Mouse (Mus musculus) erythroblast, embryonic 14.5 days (primary cell): Measurements from ENCODE around the gene Hdac5. TPM values are rescaled to one million over a fixed set of nuclear protein-coding genes. Genes with fewer than 3 reads are reported as not detected.

Experiments used
- H3K27me3 ChIP-seq: 2 replicates; pipeline ENCODE4 v1.6.1; 2012; ENCODE audit warnings: inconsistent platforms; ENCODE audit not compliant: control insufficient read depth
- H3K36me3 ChIP-seq: 2 replicates; pipeline ENCODE4 v1.6.1; 2012; ENCODE audit warnings: mild to moderate bottlenecking, inconsistent platforms; ENCODE audit not compliant: control insufficient read depth
- H3K4me1 ChIP-seq: 2 replicates; pipeline ENCODE4 v1.6.1; 2012; ENCODE audit warnings: inconsistent platforms; ENCODE audit not compliant: control insufficient read depth
- H3K4me3 ChIP-seq: replicated peaks from 2 replicates; pipeline ENCODE3; 2012; ENCODE audit warnings: moderate library complexity, mild to moderate bottlenecking, inconsistent platforms
- H3K9me3 ChIP-seq: 2 replicates; pipeline ENCODE4 v1.6.1; 2012; ENCODE audit warnings: low read length, inconsistent platforms, mixed read lengths; ENCODE audit not compliant: control insufficient read depth
- GATA1 ChIP-seq: IDR thresholded peaks from 2 replicates; pipeline ENCODE4 v1.6.1; 2012; ENCODE audit warnings: low read length, inconsistent platforms, mixed read lengths
- TAL1 ChIP-seq: IDR thresholded peaks from 3 replicates; pipeline ENCODE4 v1.6.1; 2012; ENCODE audit warnings: low read length, inconsistent platforms, mixed read lengths
- polyA plus RNA-seq: library from polyadenylated mRNA; stranded (reverse); fragments of >175 nt; gene quantifications from 2 replicates; pipeline ENCODE4 v1.2.3, GENCODE M21; 2012

Hdac5 gene
- polyA plus RNA-seq, 1 experiment = 4.3 TPM

DNA sequence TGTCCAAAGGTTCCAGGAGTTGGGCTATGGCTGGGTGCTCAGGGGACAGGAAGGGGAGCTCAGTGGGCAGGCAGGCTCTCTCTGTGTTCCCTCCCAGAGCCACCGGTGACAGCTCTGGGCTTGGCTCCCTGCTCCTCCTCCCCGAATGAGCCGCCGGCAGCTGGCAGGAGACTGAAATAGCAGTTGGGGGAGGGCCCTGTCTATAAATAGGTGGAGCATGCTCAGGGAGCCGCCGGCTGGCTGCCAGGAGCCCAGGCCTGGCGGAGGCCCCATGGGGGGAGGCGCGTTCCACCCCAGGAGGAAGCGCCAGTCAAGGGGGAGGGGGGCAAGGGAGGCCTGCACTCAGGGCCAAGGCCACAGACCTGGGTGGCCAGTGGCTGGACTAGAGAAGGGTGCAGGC is 11.2 kb downstream of the Hdac5 start:
- Histone ChIP-seq H3K4me1 (peaks cover 33% of the 10 kb centered on the region), H3K36me3 (no peaks in the 10 kb centered on the region), H3K27me3 (peaks cover 20% of the 10 kb centered on the region), H3K4me3 (peak overlapping the region; percentile 57), H3K9me3 (no peaks in the 10 kb centered on the region)
- TF ChIP-seq GATA1 (no peak), TAL1 (no peak)

DNA sequence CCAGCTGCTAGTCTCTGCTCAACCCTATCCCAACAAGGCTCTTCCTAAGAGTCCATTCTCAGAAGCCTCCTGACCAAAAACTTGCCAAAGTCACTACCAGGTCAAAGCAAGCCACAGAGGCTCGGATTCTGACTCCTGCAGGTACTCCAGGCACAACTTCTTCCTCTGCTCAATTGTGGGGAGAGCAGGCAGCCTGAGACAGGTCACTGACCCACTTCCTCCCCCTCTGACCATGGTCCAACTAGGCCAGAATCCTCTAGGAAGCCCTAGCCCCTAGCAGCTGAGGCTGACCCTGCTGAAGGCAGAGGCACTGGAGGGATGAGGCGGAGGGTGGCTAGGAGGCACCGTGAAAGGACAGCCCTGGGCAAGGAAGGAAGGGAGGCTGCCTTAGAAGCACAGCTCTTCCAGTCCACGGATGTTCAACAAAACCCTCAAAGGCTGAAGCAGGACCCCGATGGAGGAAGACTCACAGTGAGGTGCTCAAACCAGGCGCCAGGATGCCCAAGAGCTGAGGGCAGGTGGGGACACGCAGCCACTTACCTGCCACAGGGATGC is 12.0 kb downstream of the Hdac5 start:
- H3K4me1 ChIP-seq = peaks cover 27% of the 10 kb centered on the region
- H3K36me3 ChIP-seq = no peaks in the 10 kb centered on the region
- peak overlapping the region; percentile 57 for H3K4me3 ChIP-seq
- TF ChIP-seq GATA1 (no peak), TAL1 (no peak)
- no peaks in the 10 kb centered on the region for H3K9me3 ChIP-seq
- H3K27me3 ChIP-seq = peaks cover 14% of the 10 kb centered on the region

DNA sequence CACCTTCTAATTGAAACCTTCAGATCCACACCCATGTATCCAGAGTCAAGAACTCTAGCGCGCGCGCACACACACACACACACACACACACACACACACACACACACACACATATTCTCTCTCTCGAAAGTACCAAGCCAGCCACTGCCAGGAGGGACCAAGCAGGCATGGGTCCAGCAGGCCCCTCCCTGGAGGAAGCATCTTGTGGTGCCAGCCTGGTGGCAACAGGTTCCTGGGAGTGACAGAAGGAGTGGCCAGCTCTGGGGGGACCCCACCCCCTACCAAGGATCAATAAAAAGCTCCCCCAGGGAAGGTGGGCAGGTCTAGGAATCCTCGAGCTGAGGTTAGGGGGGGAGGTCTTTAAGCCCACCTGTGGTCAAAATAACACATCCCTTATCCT is 12.6 kb downstream of the Hdac5 start:
- peaks cover 14% of the 10 kb centered on the region for H3K27me3 ChIP-seq
- H3K4me3 ChIP-seq = peak overlapping the region; percentile 8
- H3K4me1 ChIP-seq = peaks cover 27% of the 10 kb centered on the region
- H3K9me3 ChIP-seq = no peaks in the 10 kb centered on the region
- no peak for TF ChIP-seq TAL1
- no peak for TF ChIP-seq GATA1
- H3K36me3 ChIP-seq = no peaks in the 10 kb centered on the region

DNA sequence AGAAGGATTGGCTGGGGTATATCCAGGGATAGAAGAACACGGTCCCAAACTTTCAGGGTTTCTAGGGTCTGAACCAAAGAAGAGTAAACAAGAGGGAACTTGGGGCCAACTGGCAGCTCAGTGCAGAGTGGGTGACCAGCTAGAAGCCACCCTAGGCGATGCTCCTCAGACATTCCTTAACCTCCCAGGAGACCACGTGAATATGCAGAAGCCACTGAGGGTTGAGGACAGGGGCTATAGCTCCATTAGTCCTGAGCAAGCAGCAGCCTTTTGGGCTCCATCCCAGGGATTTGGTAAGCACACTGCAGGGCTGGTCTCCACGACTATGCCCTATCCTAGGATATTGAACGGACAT is 13.1 kb downstream of the Hdac5 start:
- H3K27me3 ChIP-seq = peaks cover 13% of the 10 kb centered on the region
- no peaks in the 10 kb centered on the region for H3K9me3 ChIP-seq
- TF ChIP-seq TAL1 (no peak), GATA1 (no peak)
- peaks cover 27% of the 10 kb centered on the region for H3K4me1 ChIP-seq
- H3K4me3 ChIP-seq = no peak overlapping the region
- no peaks in the 10 kb centered on the region for H3K36me3 ChIP-seq

DNA sequence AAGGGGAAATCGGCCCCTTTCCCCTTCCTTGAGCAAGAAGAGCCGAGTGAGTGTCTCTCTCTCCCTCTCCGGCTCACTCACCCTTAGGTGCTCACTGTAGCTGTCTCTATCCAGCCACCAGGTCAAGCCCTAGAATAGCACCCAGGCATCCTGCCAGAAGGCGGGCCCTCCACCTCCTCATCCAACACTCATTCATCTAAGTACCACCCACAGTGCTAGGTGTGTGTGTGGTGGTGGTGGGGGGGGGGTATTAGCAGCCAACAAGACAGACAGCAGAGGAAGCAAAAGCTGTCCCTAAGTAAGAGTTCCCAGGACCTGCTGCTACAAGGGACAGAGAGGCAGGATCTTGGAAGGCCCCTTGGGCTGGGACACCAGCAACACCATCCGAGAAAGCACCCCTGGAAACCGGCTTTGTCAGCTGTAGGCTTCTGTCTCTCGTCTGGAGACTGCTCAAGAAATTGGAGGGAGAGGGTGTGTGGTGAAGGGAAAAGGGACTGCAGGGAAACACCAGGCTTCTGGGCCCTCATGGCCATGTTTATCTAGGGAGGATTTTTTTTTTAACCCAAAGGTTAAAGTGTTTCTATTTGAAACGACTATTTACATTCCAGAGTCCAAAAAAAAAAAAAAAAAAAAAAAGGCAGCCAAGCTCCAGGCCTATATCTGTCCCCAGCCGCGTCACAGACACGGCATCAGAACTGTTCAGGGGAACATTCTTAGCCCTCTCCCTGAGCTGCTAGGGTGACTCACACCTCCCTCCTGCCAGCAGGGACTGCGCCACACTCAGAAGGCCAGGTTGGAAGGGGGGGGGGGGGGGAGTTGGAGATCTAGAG is 13.7 kb downstream of the Hdac5 start:
- peaks cover 27% of the 10 kb centered on the region for H3K4me1 ChIP-seq
- no peak for TF ChIP-seq TAL1
- no peak for TF ChIP-seq GATA1
- H3K36me3 ChIP-seq = no peaks in the 10 kb centered on the region
- peaks cover 11% of the 10 kb centered on the region for H3K27me3 ChIP-seq
- no peaks in the 10 kb centered on the region for H3K9me3 ChIP-seq
- H3K4me3 ChIP-seq = no peak overlapping the region

DNA sequence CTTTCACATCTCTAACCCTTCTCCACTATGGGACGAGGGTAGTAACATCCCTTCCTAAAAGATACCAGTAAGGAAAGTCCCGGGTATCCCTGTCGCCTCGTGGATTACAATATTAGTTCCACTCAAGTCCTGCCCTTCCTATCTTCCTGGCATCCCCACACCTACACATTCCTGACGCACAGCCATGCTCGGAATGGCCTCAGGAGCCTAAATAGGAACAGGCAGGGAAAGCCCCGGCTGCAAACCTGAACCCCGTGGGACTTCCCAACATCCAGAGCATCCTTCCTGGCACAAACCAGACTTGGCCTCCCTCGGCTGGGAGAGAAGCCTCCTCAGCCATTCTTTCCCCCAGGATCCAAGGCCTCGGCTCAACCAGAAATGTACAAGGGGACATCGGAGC is 14.5 kb downstream of the Hdac5 start:
- H3K27me3 ChIP-seq = peaks cover 11% of the 10 kb centered on the region
- no peak for TF ChIP-seq GATA1
- TF ChIP-seq TAL1 = no peak
- no peaks in the 10 kb centered on the region for H3K9me3 ChIP-seq
- H3K36me3 ChIP-seq = no peaks in the 10 kb centered on the region
- H3K4me1 ChIP-seq = peaks cover 26% of the 10 kb centered on the region
- H3K4me3 ChIP-seq = no peak overlapping the region

DNA sequence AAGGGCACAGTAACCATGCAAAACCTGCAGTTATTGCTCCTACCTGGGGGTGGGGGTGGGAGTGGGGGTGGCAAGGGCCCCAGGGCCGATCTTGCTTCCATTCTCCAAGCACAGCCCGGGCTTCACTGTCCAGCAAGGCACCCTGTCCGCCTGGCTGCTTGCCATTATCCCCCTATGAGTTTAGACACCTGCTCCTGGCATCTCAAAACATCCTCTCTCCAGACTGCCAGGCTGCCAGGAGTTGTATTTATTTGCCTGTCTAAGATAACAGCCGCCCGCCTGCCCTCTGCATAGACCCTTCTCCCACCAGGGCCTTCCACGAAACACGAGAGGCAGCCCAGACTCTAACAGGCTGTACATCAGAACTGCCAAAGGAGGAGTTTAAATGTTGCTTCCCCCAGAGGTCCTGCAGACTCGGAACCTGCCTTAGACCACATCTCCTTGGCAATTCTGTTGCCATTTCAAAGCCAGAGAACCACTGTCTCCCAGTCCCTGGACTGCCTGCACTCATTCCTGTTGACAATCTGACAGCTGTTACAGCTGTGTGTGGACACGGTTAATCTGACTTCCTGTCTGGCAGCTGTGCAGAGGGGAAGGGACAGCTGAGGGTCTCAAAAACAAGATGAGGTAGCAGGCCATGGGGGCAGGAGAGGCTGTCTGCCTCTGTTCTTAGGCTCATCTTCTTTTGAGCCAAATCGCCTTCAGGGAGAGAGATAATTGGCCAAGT is 15.4 kb downstream of the Hdac5 start:
- H3K27me3 ChIP-seq = peaks cover 11% of the 10 kb centered on the region
- peaks cover 25% of the 10 kb centered on the region for H3K4me1 ChIP-seq
- no peaks in the 10 kb centered on the region for H3K36me3 ChIP-seq
- H3K9me3 ChIP-seq = no peaks in the 10 kb centered on the region
- no peak overlapping the region for H3K4me3 ChIP-seq
- no peak for TF ChIP-seq TAL1
- no peak for TF ChIP-seq GATA1

DNA sequence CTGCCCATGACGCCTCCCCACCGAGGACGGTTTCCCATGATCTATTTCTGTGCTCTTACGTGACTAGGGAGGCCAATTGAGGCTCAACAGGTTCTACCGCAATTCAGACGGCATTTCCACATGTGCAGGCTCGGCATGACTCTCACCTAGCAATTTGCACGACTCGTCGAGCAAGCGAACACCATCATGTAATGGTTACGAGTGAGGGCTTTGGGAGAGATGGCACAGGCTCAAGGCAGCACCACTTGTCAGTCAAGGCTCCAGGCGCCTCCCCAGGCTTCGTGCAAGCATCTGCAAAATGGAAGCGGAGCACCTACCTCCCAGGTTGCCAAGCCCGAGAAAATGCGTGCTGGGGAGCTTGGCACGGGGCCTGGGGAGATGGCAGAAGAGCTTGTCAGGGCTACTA is 18.0 kb downstream of the Hdac5 start:
- Histone ChIP-seq H3K4me3 (no peak overlapping the region), H3K4me1 (peaks cover 15% of the 10 kb centered on the region), H3K9me3 (no peaks in the 10 kb centered on the region), H3K36me3 (no peaks in the 10 kb centered on the region), H3K27me3 (no peaks in the 10 kb centered on the region; the same call in 1 of the 2 replicates)
- no peak for TF ChIP-seq TAL1
- no peak for TF ChIP-seq GATA1

DNA sequence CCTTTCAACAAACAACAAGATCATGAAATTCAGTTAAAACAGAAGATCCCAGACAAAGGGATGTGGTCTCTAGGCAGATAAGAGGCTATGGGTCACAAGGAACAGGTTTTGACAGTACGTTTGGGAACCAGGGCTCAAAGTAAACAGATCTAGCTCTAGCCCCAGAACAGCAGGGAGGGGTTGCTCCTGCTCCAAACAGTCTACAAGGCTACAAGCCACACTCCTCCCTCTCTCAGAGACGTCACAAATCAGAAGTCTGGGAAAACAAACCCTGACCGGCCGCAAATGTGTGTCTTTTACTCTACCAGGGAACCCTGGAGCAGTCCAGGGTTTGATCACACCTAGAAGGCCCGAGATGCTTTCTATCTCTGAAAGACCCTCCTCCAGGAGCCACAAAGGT is 19.0 kb downstream of the Hdac5 start:
- H3K4me1 ChIP-seq = peaks cover 15% of the 10 kb centered on the region
- no peak for TF ChIP-seq TAL1
- H3K36me3 ChIP-seq = peaks cover 8% of the 10 kb centered on the region; the same call in 1 of the 2 replicates
- H3K4me3 ChIP-seq = no peak overlapping the region
- no peaks in the 10 kb centered on the region for H3K9me3 ChIP-seq
- H3K27me3 ChIP-seq = no peaks in the 10 kb centered on the region; the same call in 1 of the 2 replicates
